Mouse (Mus musculus) C2C12 (cell line): ENCODE data around the gene Bmp8b.

Experiments used
- CTCF ChIP-seq: IDR thresholded peaks from one replicate; pipeline ENCODE4 v1.5.1; 2011; ENCODE audit not compliant: control insufficient read depth, insufficient read depth, insufficient read length
- FOSL1 ChIP-seq: IDR thresholded peaks from one replicate; pipeline ENCODE4 v1.8.0; 2011; ENCODE audit warnings: mild to moderate bottlenecking, low read length; ENCODE audit not compliant: poor library complexity, insufficient read depth, severe bottlenecking
- MAX ChIP-seq: IDR thresholded peaks from one replicate; pipeline ENCODE4 v1.6.1; 2011; ENCODE audit warnings: mild to moderate bottlenecking, control low read depth
- MYOD1 ChIP-seq: IDR thresholded peaks from one replicate; pipeline ENCODE4 v1.6.1; 2011; ENCODE audit warnings: low read depth; ENCODE audit not compliant: control insufficient read depth, insufficient read length
- USF1 ChIP-seq: IDR thresholded peaks from one replicate; pipeline ENCODE4 v1.6.1; 2011; ENCODE audit warnings: low read depth, mild to moderate bottlenecking, control low read depth, moderate library complexity

GRCm38 (mm10) chr4:123147446-123148150 lies 42.6 kb downstream of the Bmp8b start:
- no peak for TF ChIP-seq USF1
- TF ChIP-seq CTCF: no peak
- no peak for TF ChIP-seq MAX
- TF ChIP-seq FOSL1: no peak
- no peak for TF ChIP-seq MYOD1
